Mouse (Mus musculus) erythroblast, embryonic 14.5 days (primary cell): ENCODE measurements around the gene Klf5.

Source experiments
- GATA1 ChIP-seq: IDR thresholded peaks from 2 replicates; pipeline ENCODE4 v1.6.1; 2012; ENCODE audit warnings: low read length, inconsistent platforms, mixed read lengths
- TAL1 ChIP-seq: IDR thresholded peaks from 3 replicates; pipeline ENCODE4 v1.6.1; 2012; ENCODE audit warnings: low read length, inconsistent platforms, mixed read lengths

- TF ChIP-seq GATA1 (no peak), TAL1 (no peak)
These were observed 18.1 kb upstream of the Klf5 start for GRCm38 (mm10) chr14:99280399-99280798.
